Mouse (Mus musculus): ENCODE measurements around the gene Atp6ap1. TPM values are rescaled to one million over a fixed set of nuclear protein-coding genes. Genes with fewer than 3 reads are reported as not detected.

Gene Atp6ap1
- polyA plus RNA-seq, 1 experiment = 40.3 TPM

DNA sequence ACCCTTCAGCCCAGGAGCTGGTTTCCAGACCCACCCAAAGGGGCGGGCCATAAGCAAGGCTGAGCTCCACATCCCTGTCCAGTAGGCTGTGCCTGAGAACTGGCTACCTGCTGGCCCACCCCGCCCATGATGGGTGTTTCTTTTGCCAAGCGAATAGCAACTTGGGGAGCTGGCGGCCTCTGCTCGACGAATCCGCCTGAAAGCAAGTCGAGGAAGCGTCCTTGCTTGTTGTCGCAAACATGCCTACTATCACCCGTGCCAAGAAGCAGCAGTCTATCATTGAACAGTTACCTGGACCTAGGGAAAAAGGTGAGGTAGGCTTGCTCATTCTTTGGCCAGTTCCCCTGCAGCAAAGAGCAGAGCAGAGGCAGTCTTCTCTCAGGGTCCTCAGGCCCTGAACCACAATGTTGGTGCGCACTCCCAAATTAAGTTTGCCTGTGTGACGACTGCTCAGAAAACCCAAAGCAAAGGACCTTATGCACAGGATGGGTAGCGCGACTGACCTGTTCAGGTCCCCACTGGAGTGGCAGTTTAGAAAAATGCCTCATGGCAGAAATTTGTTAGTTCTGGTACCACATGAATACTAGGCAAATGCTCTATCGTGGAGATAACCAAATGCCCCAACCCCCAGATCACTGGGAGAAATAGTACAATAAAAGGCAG lies 15.0 kb upstream of the Atp6ap1 start, which contains the start of the genes Taz and Dnase1l1:
Gene Taz, plus strand, starts transcription at position 181 of the 663 bp plus-strand sequence.
Gene Dnase1l1, minus strand, starts transcription at position 606 of the 663 bp plus-strand sequence.
- Histone ChIP-seq H3K4me1 (ENCODE audit: control insufficient read depth, insufficient read depth, low read length) (no peaks in the 10 kb centered on the region; the same call in 1 of the 2 replicates), H3K27ac (ENCODE audit: control insufficient read depth, insufficient read depth, low read depth, low read length) (peak within 1 kb of the TSS; percentile 77), H3K36me3 (ENCODE audit: control insufficient read depth, insufficient read depth, low read length) (no peaks in the 10 kb centered on the region), H3K4me3 (ENCODE audit: control insufficient read depth, low read depth, low read length) (peak within 1 kb of the TSS; percentile 88), H3K27me3 (ENCODE audit: control insufficient read depth, insufficient read depth, low read length) (no peaks in the 10 kb centered on the region)
- TF ChIP-seq POLR2A (IDR thresholded peaks at IDR 0.05; ENCODE audit: control insufficient read depth, low read depth, low read length) (no peak), CTCF (IDR thresholded peaks at IDR 0.05; ENCODE audit: control insufficient read depth, insufficient read depth, insufficient replicate concordance, low read depth, low read length) (no peak)

- Histone ChIP-seq H3K36me3 (ENCODE audit: control insufficient read depth, insufficient read depth, low read length) (no peaks in the 10 kb centered on the region), H3K27ac (ENCODE audit: control insufficient read depth, insufficient read depth, low read depth, low read length) (peak overlapping the region; percentile 71), H3K27me3 (ENCODE audit: control insufficient read depth, insufficient read depth, low read length) (no peaks in the 10 kb centered on the region), H3K4me1 (ENCODE audit: control insufficient read depth, insufficient read depth, low read length) (no peaks in the 10 kb centered on the region; the same call in 1 of the 2 replicates), H3K4me3 (ENCODE audit: control insufficient read depth, low read depth, low read length) (peak overlapping the region; percentile 88)
- TF ChIP-seq POLR2A (IDR thresholded peaks at IDR 0.05; ENCODE audit: control insufficient read depth, low read depth, low read length) = peak; percentile 69; the same call in 1 of the 2 replicates
- TF ChIP-seq CTCF (IDR thresholded peaks at IDR 0.05; ENCODE audit: control insufficient read depth, insufficient read depth, insufficient replicate concordance, low read depth, low read length) = no peak
Measured at GRCm38 (mm10) chrX:74282395-74283091, 14.4 kb upstream of the Atp6ap1 start.

GRCm38 (mm10) chrX:74283092-74283437 lies 13.8 kb upstream of the Atp6ap1 start:
- Histone ChIP-seq H3K27me3 (ENCODE audit: control insufficient read depth, insufficient read depth, low read length) (no peaks in the 10 kb centered on the region), H3K4me1 (ENCODE audit: control insufficient read depth, insufficient read depth, low read length) (no peaks in the 10 kb centered on the region; the same call in 1 of the 2 replicates), H3K4me3 (ENCODE audit: control insufficient read depth, low read depth, low read length) (peak overlapping the region; percentile 88), H3K27ac (ENCODE audit: control insufficient read depth, insufficient read depth, low read depth, low read length) (no peak overlapping the region), H3K36me3 (ENCODE audit: control insufficient read depth, insufficient read depth, low read length) (no peaks in the 10 kb centered on the region)
- TF ChIP-seq CTCF (IDR thresholded peaks at IDR 0.05; ENCODE audit: control insufficient read depth, insufficient read depth, insufficient replicate concordance, low read depth, low read length) = no peak
- TF ChIP-seq POLR2A (IDR thresholded peaks at IDR 0.05; ENCODE audit: control insufficient read depth, low read depth, low read length) = no peak

DNA sequence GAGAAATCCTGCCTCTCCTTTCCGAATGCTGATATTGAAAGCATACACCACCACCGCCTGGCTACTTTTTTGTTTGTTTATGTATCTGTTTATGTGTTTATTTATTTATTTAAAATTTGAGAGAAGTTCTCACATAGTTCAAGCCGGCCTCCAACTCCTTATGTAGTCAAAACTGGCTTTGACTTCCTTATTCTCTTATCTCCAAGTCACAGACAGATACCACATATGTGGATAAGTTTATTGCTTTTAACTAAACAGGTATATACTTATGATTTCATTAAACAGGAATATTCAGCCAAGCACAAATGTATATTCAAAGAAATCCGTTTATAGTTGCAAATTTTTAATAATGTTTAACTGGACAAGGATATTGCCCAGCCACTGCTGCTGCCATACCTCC lies 3.5 kb upstream of the Atp6ap1 start:
- no peaks in the 10 kb centered on the region for H3K27me3 ChIP-seq (ENCODE audit: control insufficient read depth, insufficient read depth, low read length)
- no peaks in the 10 kb centered on the region; the same call in 1 of the 2 replicates for H3K4me1 ChIP-seq (ENCODE audit: control insufficient read depth, insufficient read depth, low read length)
- no peak overlapping the region for H3K4me3 ChIP-seq (ENCODE audit: control insufficient read depth, low read depth, low read length)
- H3K27ac ChIP-seq (ENCODE audit: control insufficient read depth, insufficient read depth, low read depth, low read length) = no peak overlapping the region
- no peaks in the 10 kb centered on the region for H3K36me3 ChIP-seq (ENCODE audit: control insufficient read depth, insufficient read depth, low read length)
- TF ChIP-seq CTCF (IDR thresholded peaks at IDR 0.05; ENCODE audit: control insufficient read depth, insufficient read depth, insufficient replicate concordance, low read depth, low read length) = no peak
- no peak for TF ChIP-seq POLR2A (IDR thresholded peaks at IDR 0.05; ENCODE audit: control insufficient read depth, low read depth, low read length)

- no peak overlapping the region for H3K4me3 ChIP-seq (ENCODE audit: control insufficient read depth, low read depth, low read length)
- H3K36me3 ChIP-seq (ENCODE audit: control insufficient read depth, insufficient read depth, low read length) = no peaks in the 10 kb centered on the region
- no peaks in the 10 kb centered on the region for H3K27me3 ChIP-seq (ENCODE audit: control insufficient read depth, insufficient read depth, low read length)
- no peak overlapping the region for H3K27ac ChIP-seq (ENCODE audit: control insufficient read depth, insufficient read depth, low read depth, low read length)
- TF ChIP-seq CTCF (IDR thresholded peaks at IDR 0.05; ENCODE audit: control insufficient read depth, insufficient read depth, insufficient replicate concordance, low read depth, low read length) (no peak), POLR2A (IDR thresholded peaks at IDR 0.05; ENCODE audit: control insufficient read depth, low read depth, low read length) (no peak)
- no peaks in the 10 kb centered on the region; the same call in 1 of the 2 replicates for H3K4me1 ChIP-seq (ENCODE audit: control insufficient read depth, insufficient read depth, low read length)
Measured at GRCm38 (mm10) chrX:74298348-74298747, 1.5 kb downstream of the Atp6ap1 start.

DNA sequence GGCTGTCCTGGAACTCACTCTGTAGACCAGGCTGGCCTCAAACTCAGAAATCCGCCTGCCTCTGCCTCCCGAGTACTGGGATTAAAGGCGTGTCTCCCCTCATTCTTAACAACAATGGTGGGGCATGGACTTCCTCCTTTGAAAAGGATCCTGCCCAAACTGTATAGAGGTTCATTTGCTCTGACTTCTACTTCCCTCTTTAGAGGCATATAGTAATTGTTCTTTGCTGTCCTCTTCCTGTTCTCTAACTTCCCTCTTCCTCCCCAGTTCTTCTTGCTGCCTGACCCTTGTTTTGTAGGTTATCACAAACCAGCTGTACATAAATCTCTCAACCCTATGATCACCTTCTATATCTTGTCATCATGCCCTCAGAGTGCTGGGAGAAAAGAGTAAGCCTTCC lies 2.8 kb downstream of the Atp6ap1 start:
- TF ChIP-seq POLR2A (IDR thresholded peaks at IDR 0.05; ENCODE audit: control insufficient read depth, low read depth, low read length) (no peak), CTCF (IDR thresholded peaks at IDR 0.05; ENCODE audit: control insufficient read depth, insufficient read depth, insufficient replicate concordance, low read depth, low read length) (no peak)
- Histone ChIP-seq H3K4me1 (ENCODE audit: control insufficient read depth, insufficient read depth, low read length) (no peaks in the 10 kb centered on the region; the same call in 1 of the 2 replicates), H3K27me3 (ENCODE audit: control insufficient read depth, insufficient read depth, low read length) (no peaks in the 10 kb centered on the region), H3K4me3 (ENCODE audit: control insufficient read depth, low read depth, low read length) (no peak overlapping the region), H3K27ac (ENCODE audit: control insufficient read depth, insufficient read depth, low read depth, low read length) (no peak overlapping the region), H3K36me3 (ENCODE audit: control insufficient read depth, insufficient read depth, low read length) (no peaks in the 10 kb centered on the region)

Data from testis, adult 2 months (tissue).